ENCODE assay signal across 11 mouse cellular contexts in genomic region chr11:11871197-11871813, GRCm38 (mm10). TPM values are rescaled to one million over a fixed set of nuclear protein-coding genes. Genes with fewer than 3 reads are reported as not detected.
DNase-seq lines count a peak whose midpoint lies in the region; ATAC-seq and TF ChIP-seq lines count a peak whose summit lies in the region.
"Had no signal": no experiment of that assay in that cellular context is flagged by ENCODE, and none has a peak within 500 bp of the region (broad histone marks: within the 10 kb centered on the region; RNA-seq: fewer than 3 reads in every experiment).

No protein-coding gene starts in this region.

- DNase-seq in hindbrain, embryonic 10.5 days (ENCODE audit: low spot score) = no peak
- no peak for DNase-seq in hindbrain, postnatal 0 days (ENCODE audit: low spot score)
- peak; percentile 32 for DNase-seq in retina, postnatal 1 day
- DNase-seq in retina, embryonic 14.5 days (ENCODE audit: low spot score) = no peak
- no peak for DNase-seq in layer of hippocampus, adult 9-10 months (ENCODE audit: low spot score)
- no peak for DNase-seq in ovary, postnatal 14 days (ENCODE audit: low spot score)
- no peak for DNase-seq in gastrocnemius, postnatal 25 days
- DNase-seq: right cerebral cortex, postnatal 14 days had no signal

- no peak overlapping the region for H3K4me3 ChIP-seq in hindbrain, embryonic 10.5 days
- no peak overlapping the region for H3K4me3 ChIP-seq in hindbrain, postnatal 0 days (ENCODE audit: low read length)
- no peak overlapping the region for H3K4me3 ChIP-seq in intestine, embryonic 16.5 days (ENCODE audit: low read length)

- H3K4me2 ChIP-seq in hindbrain, postnatal 0 days (ENCODE audit: low read depth, low read length) = no peak overlapping the region
- H3K4me2 ChIP-seq in intestine, embryonic 16.5 days (ENCODE audit: low read depth, low read length) = no peak overlapping the region

- no peaks in the 10 kb centered on the region for H3K36me3 ChIP-seq in hindbrain, embryonic 10.5 days
- H3K36me3 ChIP-seq in hindbrain, postnatal 0 days (ENCODE audit: insufficient read depth, low read length) = no peaks in the 10 kb centered on the region
- no peaks in the 10 kb centered on the region for H3K36me3 ChIP-seq in intestine, embryonic 16.5 days (ENCODE audit: control insufficient read depth, insufficient read depth, low read length)

- peaks cover 59% of the 10 kb centered on the region for H3K4me1 ChIP-seq in hindbrain, embryonic 10.5 days (replicated peaks)
- H3K4me1 ChIP-seq in hindbrain, postnatal 0 days (ENCODE audit: insufficient read depth, low read length) = peaks cover 13% of the 10 kb centered on the region
- H3K4me1 ChIP-seq in intestine, embryonic 16.5 days (ENCODE audit: control insufficient read depth, insufficient read depth, low read length) = peaks cover 20% of the 10 kb centered on the region; the same call in 1 of the 2 replicates

- ATAC-seq in hindbrain, postnatal 0 days = no peak
- no peak for ATAC-seq in intestine, embryonic 16.5 days
- ATAC-seq: hindbrain, embryonic 16.5 days had no signal

- WGBS in hindbrain, embryonic 10.5 days = 52% methylated on average over 5 of the region's 5 CpGs
- 54% methylated on average over 5 of the region's 5 CpGs for WGBS in hindbrain, postnatal 0 days
- 44% methylated on average over 5 of the region's 5 CpGs for WGBS in intestine, embryonic 16.5 days

- no peak for TF ChIP-seq CTCF in hindbrain, postnatal 0 days (IDR thresholded peaks at IDR 0.05; ENCODE audit: low read depth)

- H3K27me3 ChIP-seq in hindbrain, embryonic 10.5 days (ENCODE audit: insufficient read depth, poor library complexity, severe bottlenecking) = no peaks in the 10 kb centered on the region
- H3K27me3 ChIP-seq in hindbrain, postnatal 0 days (ENCODE audit: insufficient read depth, low read length) = no peaks in the 10 kb centered on the region
- H3K27me3 ChIP-seq in intestine, embryonic 16.5 days (replicated peaks; ENCODE audit: control insufficient read depth, insufficient read depth, low read length) = no peaks in the 10 kb centered on the region
- H3K27me3 ChIP-seq: CH12.LX had no signal

- peak overlapping the region; percentile 69 for H3K27ac ChIP-seq in hindbrain, embryonic 10.5 days
- no peak overlapping the region for H3K27ac ChIP-seq in hindbrain, postnatal 0 days
- H3K27ac ChIP-seq in intestine, embryonic 16.5 days (ENCODE audit: low read length) = peak overlapping the region; percentile 78

- H3K9ac ChIP-seq in hindbrain, postnatal 0 days (replicated peaks; ENCODE audit: low read length) = no peak overlapping the region
- H3K9ac ChIP-seq in intestine, embryonic 16.5 days (ENCODE audit: low read depth, low read length) = no peak overlapping the region

- H3K9me3 ChIP-seq in hindbrain, embryonic 10.5 days = no peaks in the 10 kb centered on the region
- no peaks in the 10 kb centered on the region for H3K9me3 ChIP-seq in hindbrain, postnatal 0 days (ENCODE audit: low read length)
- H3K9me3 ChIP-seq in intestine, embryonic 16.5 days (ENCODE audit: control insufficient read depth, low read length) = no peaks in the 10 kb centered on the region

RNA-seq across cellular contexts. Expression of gene Ddc, which starts 26.6 kb away (rescaled TPM):
- 10.2 TPM in 2 replicates for polyA plus RNA-seq in hindbrain, embryonic 10.5 days (2016; fragmentation: Nextera tagmentation; extraction: Ambion mirVana)
- total RNA-seq in hindbrain, postnatal 0 days (2014; rRNA removed) = 11.4 and 13.7 TPM in 2 replicates
- polyA plus RNA-seq in hindbrain, postnatal 0 days (2015; fragmentation: Nextera tagmentation; extraction: Ambion mirVana) = 15.4 and 20.5 TPM in 2 replicates
- 44.0 and 44.7 TPM in 2 replicates for polyA plus RNA-seq in intestine, embryonic 16.5 days (2015; fragmentation: Nextera tagmentation; extraction: Ambion mirVana)
- total RNA-seq in gastrocnemius, postnatal 25 days (2021) = 1 to 10 TPM in 1 of 2 experiments, under 1 TPM in 1; 0.94 to 2.5 TPM
